In the genomic region with DNA sequence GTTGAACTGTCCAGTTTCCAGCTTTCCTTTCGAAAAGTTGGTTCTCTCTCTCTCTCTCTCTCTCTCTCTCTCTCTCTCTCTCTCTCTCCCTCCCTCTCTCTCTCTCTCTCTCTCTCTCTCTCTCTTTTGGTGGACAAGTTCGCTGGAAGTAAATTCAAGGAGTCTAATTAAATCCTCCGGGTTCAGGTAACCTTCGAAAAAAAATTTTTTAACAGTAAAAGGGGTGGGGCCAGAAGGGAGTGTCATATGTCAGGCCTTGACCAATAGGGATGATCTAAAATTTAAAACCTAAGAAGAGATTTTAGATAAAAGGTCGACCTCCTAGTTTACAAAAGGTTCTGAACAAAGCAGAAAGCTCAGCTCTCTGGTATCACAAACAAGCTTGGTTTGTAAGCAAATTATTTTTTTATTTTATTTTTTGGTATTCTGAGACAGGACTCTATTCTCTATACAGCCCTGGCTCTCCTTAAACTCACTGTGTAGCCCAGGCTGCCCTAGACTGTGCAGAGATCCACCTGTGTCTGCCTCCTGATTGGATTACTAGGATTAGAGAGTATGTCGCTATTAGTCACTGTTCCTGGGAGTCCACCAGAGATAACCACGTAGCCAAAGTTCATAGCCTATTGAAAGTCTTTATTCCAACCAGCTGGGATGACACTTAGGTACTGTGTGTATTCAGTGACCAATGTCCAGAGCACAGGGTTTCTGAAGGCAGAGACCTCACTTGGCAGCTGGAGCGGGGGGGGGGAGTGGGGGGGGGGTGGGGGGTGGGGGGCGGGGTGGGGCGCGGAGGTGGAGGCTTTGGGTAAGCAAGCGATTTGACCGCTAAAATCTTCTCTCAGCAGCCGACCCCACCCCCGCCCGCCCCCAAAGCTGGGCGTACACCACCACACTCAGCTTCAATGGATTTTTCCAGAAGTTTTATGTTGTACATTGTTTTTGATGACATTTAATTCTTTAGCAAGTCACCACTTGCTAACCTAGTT, we compare ENCODE assay signal across 8 mouse cellular contexts. TPM values are rescaled to one million over a fixed set of nuclear protein-coding genes. Genes with fewer than 3 reads are reported as not detected.
A peak's percentile ranks its signal among the peaks of the same experiment; 100 is the strongest.
DNase-seq lines count a peak whose midpoint lies in the region; ATAC-seq and TF ChIP-seq lines count a peak whose summit lies in the region.

No protein-coding gene starts in this region.

- peak overlapping the region; percentile 77 for H3K9ac ChIP-seq in liver, embryonic 15.5 days
- H3K9ac ChIP-seq in neural tube, embryonic 12.5 days, result 0 out of 2 replicates have a peak overlapping the region, but pooled peaks have one; percentile 57

- ATAC-seq in inflammation-experienced regulatory T-cells, adult 6 months, result peak; percentile 67
- peak; percentile 84 for ATAC-seq in liver, embryonic 15.5 days (ENCODE audit: insufficient read depth)
- peak; percentile 59 for ATAC-seq in neural tube, embryonic 12.5 days (ENCODE audit: low FRiP score, low read depth)

- no peak for DNase-seq in left cerebral cortex, adult 2 months (ENCODE audit: extremely low spot score in 1 of 2, low spot score in 2 of 2)
- no peak for DNase-seq in left cerebral cortex, adult 18-20 months (ENCODE audit: low spot score in 2 of 2)
- DNase-seq in cerebellum, adult 8-10 months, result peak; percentile 30
- DNase-seq in forelimb bud, embryonic 11.5 days (ENCODE audit: low read depth, low spot score), result peak; percentile 61
- no peak for DNase-seq in layer of hippocampus, adult 11-12 months (ENCODE audit: low spot score)

- H3K27ac ChIP-seq in left cerebral cortex, adult 2 months, result peak overlapping the region; percentile 93
- H3K27ac ChIP-seq in liver, embryonic 15.5 days (replicated peaks), result peak overlapping the region; percentile 93
- H3K27ac ChIP-seq in neural tube, embryonic 12.5 days, result no peak overlapping the region

- WGBS in liver, embryonic 15.5 days (ENCODE audit: insufficient replicate concordance), result 0% methylated on average over 14 of the region's 17 CpGs
- whole genome bisulfite sequencing in neural tube, embryonic 12.5 days, result 2% methylated on average over 14 of the region's 17 CpGs

- peak overlapping the region; percentile 58 for H3K4me3 ChIP-seq in left cerebral cortex, adult 2 months
- peak overlapping the region; percentile 73 for H3K4me3 ChIP-seq in liver, embryonic 15.5 days (replicated peaks)
- H3K4me3 ChIP-seq in neural tube, embryonic 12.5 days, result peak overlapping the region; percentile 64

- TF ChIP-seq CTCF in left cerebral cortex, adult 2 months (IDR thresholded peaks at IDR 0.05), result no peak

- H3K9me3 ChIP-seq in liver, embryonic 15.5 days (replicated peaks), result no peaks in the 10 kb centered on the region
- H3K9me3 ChIP-seq in neural tube, embryonic 12.5 days, result no peaks in the 10 kb centered on the region

- intact Hi-C loops in left cerebral cortex, adult 2 months (cut with DNase I), result loop anchor here (1.0 to 2.0 kb wide), 2 partner anchors 27 to 60 kb away; no protein-coding TSS in a partner anchor

- peak overlapping the region; percentile 82 for H3K4me2 ChIP-seq in liver, embryonic 15.5 days
- peak overlapping the region; percentile 70 for H3K4me2 ChIP-seq in neural tube, embryonic 12.5 days (replicated peaks)

- H3K27me3 ChIP-seq in liver, embryonic 15.5 days, result no peaks in the 10 kb centered on the region
- H3K27me3 ChIP-seq in neural tube, embryonic 12.5 days (replicated peaks), result no peaks in the 10 kb centered on the region

- no peaks in the 10 kb centered on the region; the same call in 1 of the 2 replicates for H3K36me3 ChIP-seq in liver, embryonic 15.5 days (replicated peaks)
- no peaks in the 10 kb centered on the region for H3K36me3 ChIP-seq in neural tube, embryonic 12.5 days

- H3K4me1 ChIP-seq in liver, embryonic 15.5 days (replicated peaks), result peaks cover 32% of the 10 kb centered on the region
- H3K4me1 ChIP-seq in neural tube, embryonic 12.5 days, result peaks cover 6% of the 10 kb centered on the region; the same call in 1 of the 2 replicates

RNA-seq across cellular contexts. Expression of a gene that starts 1.1 kb away (rescaled TPM):
- 10 to 100 TPM; 25.1 to 30.1 TPM for total RNA-seq in left cerebral cortex, adult 2 months (2021)
- total RNA-seq in left cerebral cortex, adult 18-20 months (2021), result 10 to 100 TPM; 25.9 to 29.6 TPM
- polyA plus RNA-seq in inflammation-experienced regulatory T-cells, adult 6 months (2017; shearing (Covaris generic)), result 100 to 1,000 TPM; 124 to 177 (median 175) TPM
- polyA plus RNA-seq in liver, embryonic 15.5 days (2015; fragmentation: Nextera tagmentation; extraction: Ambion mirVana), result 16.3 and 16.9 TPM in 2 replicates
- 21.5 and 22.8 TPM in 2 replicates for polyA plus RNA-seq in neural tube, embryonic 12.5 days (2016; fragmentation: Nextera tagmentation; extraction: Ambion mirVana)

RNA-seq across cellular contexts. Expression of a gene that starts 16.6 kb away (rescaled TPM):
- total RNA-seq in left cerebral cortex, adult 2 months (2021), result not detected
- total RNA-seq in left cerebral cortex, adult 18-20 months (2021), result not detected
- not detected for polyA plus RNA-seq in inflammation-experienced regulatory T-cells, adult 6 months (2017; shearing (Covaris generic))
- 0.07 TPM in 1 of 2 replicates, not detected in the other for polyA plus RNA-seq in liver, embryonic 15.5 days (2015; fragmentation: Nextera tagmentation; extraction: Ambion mirVana)
- polyA plus RNA-seq in neural tube, embryonic 12.5 days (2016; fragmentation: Nextera tagmentation; extraction: Ambion mirVana), result not detected in 2 replicates

Comparison
In these comparisons a context has a peak if more than half of its experiments do, and no peak if none do; other contexts are left out.
1. DNase-seq: peak in cerebellum, adult 8-10 months (single experiment) and forelimb bud, embryonic 11.5 days (single experiment); none in left cerebral cortex, adult 2 months (0 of 2), left cerebral cortex, adult 18-20 months (0 of 2) and layer of hippocampus, adult 11-12 months (single experiment).
2. Peak in every context shown above with its lines, with median percentiles within 50 percentile points of each other: H3K4me3 ChIP-seq and ATAC-seq.